Mouse (Mus musculus) neural tube, embryonic 11.5 days (tissue): ENCODE data around the gene Ogg1. TPM values are rescaled to one million over a fixed set of nuclear protein-coding genes. Genes with fewer than 3 reads are reported as not detected.

Experiments used
- ATAC-seq: fragments of 200-750 bp; cut with Nextera tagmentation; 2 replicates; pipeline ENCODE4 v1.8.0; 2017; ENCODE audit warnings: moderate number of reproducible peaks, mild to moderate bottlenecking, moderate TSS enrichment, moderate library complexity; ENCODE audit not compliant: insufficient read depth, low FRiP score, low TSS enrichment
- DNase-seq: peaks from one replicate; pipeline ENCODE4 v3.0.0-alpha.2; 2015; ENCODE audit warnings: low spot score
- H3K27ac ChIP-seq: fragments of 300-500 bp; sonication (generic); 2 replicates; pipeline ENCODE4 v1.5.1; 2014; ENCODE audit warnings: low read depth, mild to moderate bottlenecking, low read length
- H3K27me3 ChIP-seq: fragments of 300-500 bp; sonication (generic); 2 replicates; pipeline ENCODE4 v1.6.1; 2014; ENCODE audit warnings: mild to moderate bottlenecking, low read length, mixed read lengths; ENCODE audit not compliant: control insufficient read depth, insufficient read depth
- H3K36me3 ChIP-seq: fragments of 300-500 bp; sonication (generic); 2 replicates; pipeline ENCODE4 v1.6.1; 2014; ENCODE audit warnings: mild to moderate bottlenecking, low read length, moderate library complexity, mixed read lengths; ENCODE audit not compliant: control insufficient read depth, insufficient read depth
- H3K4me1 ChIP-seq: fragments of 300-500 bp; sonication (generic); 2 replicates; pipeline ENCODE4 v1.6.1; 2014; ENCODE audit warnings: low read length, mixed read lengths; ENCODE audit not compliant: control insufficient read depth, insufficient read depth
- H3K4me2 ChIP-seq: fragments of 300-500 bp; sonication (generic); 2 replicates; pipeline ENCODE4 v1.6.1; 2014; ENCODE audit warnings: low read depth, mild to moderate bottlenecking, moderate library complexity
- H3K4me3 ChIP-seq: fragments of 300-500 bp; sonication (generic); 2 replicates; pipeline ENCODE4 v1.5.1; 2014; ENCODE audit warnings: low read depth, low read length
- H3K9ac ChIP-seq: fragments of 300-500 bp; sonication (generic); 2 replicates; pipeline ENCODE4 v1.6.1; 2014; ENCODE audit warnings: mild to moderate bottlenecking, low read length
- H3K9me3 ChIP-seq: fragments of 300-500 bp; sonication (generic); 2 replicates; pipeline ENCODE4 v1.6.1; 2016; ENCODE audit warnings: low read length; ENCODE audit not compliant: control insufficient read depth
- WGBS: fragments of 180-500 bp; shearing (Covaris S2); extraction: QIAGEN DNeasy Blood & Tissue Kit; methylation state at CpG from one replicate; pipeline ENCODE4 v1.1.7; 2014; 5-methylcytosine and 5-hydroxymethylcytosine counted together
- polyA plus RNA-seq: library from polyadenylated mRNA; unstranded; fragments of >200 nt; fragmentation: Nextera tagmentation; extraction: Ambion mirVana; gene quantifications from 2 replicates; pipeline ENCODE4 v1.2.1, GENCODE M21; 2014

Gene Ogg1
- polyA plus RNA-seq, 1 experiment from 2014 or later = 13.1 TPM

DNA sequence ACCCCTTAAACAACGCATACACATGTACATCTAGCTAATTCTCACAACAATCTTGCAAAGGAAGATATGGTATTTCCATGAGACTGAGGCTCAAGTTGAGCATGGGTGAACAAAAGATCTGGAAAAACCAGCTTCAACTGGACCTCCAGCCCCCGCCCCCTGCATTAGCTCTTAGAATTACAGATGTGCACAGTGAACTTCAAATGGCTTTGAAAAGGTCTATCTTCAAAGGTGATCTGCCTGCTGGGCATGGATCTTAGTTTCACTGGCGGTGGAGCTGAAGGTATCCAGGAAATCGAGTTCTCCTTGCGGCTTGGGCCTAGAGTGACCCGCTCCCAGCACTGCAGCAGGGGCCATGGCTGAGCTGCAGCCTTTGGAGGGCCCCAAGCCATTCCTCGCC is 41.4 kb downstream of the Ogg1 start:
- ATAC-seq = no peak

DNA sequence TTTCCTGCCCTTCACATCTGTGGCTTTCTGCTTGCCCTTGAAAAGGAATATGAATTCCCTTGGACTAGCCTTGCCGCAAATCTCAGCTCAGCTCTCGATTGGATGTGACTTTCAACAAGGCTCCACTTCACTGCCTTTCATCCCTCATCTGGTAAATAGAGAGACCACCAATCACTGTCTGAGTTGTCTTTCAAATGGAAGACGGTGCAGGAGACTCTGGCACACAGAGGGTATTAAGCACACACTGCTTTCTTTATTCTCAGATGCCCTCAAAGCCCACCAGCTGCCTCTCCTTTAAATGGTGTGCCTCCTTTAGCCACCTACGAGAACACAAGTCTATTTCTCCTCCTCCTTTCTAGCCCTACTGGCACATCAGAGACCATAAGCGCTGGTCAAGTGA is 41.8 kb downstream of the Ogg1 start:
- Histone ChIP-seq H3K4me1 (no peaks in the 10 kb centered on the region), H3K9me3 (no peaks in the 10 kb centered on the region), H3K4me2 (no peak overlapping the region), H3K27me3 (no peaks in the 10 kb centered on the region), H3K27ac (no peak overlapping the region), H3K4me3 (no peak overlapping the region), H3K9ac (no peak overlapping the region), H3K36me3 (peaks cover 7% of the 10 kb centered on the region)
- DNase-seq (no peak), ATAC-seq (no peak)
- WGBS = 83% methylated on average over 5 of the region's 5 CpGs

More for the DNA sequence above, 41.4 kb downstream of the Ogg1 start:
- WGBS = 87% methylated on average over 7 of the region's 7 CpGs
- Histone ChIP-seq H3K9me3 (no peaks in the 10 kb centered on the region), H3K9ac (no peak overlapping the region), H3K27me3 (no peaks in the 10 kb centered on the region), H3K36me3 (peaks cover 5% of the 10 kb centered on the region), H3K4me3 (no peak overlapping the region), H3K4me1 (no peaks in the 10 kb centered on the region), H3K27ac (no peak overlapping the region), H3K4me2 (no peak overlapping the region)
- no peak for DNase-seq

DNA sequence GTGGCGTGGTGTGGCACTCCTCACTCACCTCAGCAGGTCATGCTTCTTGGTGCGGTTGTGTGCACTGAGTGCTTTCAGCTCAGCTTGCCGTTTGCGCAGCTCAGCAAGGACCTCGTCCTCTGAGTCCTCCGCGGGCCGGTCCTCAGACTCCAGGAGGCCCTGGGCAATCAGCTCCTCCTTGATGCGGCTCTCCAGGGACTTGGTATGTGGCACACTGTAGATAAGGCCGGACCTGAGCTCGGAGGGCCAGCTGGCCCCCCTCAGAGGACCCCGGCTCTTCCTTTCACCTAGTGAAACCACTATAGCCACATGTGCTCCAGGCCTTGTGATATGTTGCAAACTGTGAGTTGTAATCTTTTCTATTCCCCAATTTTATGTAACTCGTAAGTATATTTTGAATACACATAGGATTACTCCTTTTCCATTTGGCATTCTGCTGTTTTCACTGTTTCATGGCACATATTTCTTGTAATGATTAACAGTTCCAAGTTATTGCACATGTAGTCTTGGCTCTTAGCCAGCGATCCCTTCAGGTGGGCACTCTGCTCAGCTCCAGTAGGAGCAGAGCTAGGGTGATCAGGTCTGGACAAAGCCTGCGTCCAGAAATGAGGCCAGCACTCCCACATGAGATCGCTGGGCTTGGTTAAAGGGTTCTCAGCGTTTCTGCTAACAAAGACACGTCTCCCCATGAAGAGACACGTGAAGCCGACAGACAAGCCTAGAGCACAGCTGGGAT is 43.6 kb downstream of the Ogg1 start:
- no peak overlapping the region for H3K4me2 ChIP-seq
- WGBS = 96% methylated on average over 20 of the region's 20 CpGs
- no peaks in the 10 kb centered on the region for H3K4me1 ChIP-seq
- ATAC-seq = no peak
- no peak overlapping the region for H3K9ac ChIP-seq
- H3K4me3 ChIP-seq = no peak overlapping the region
- H3K27ac ChIP-seq = no peak overlapping the region
- H3K27me3 ChIP-seq = no peaks in the 10 kb centered on the region
- DNase-seq = no peak
- no peaks in the 10 kb centered on the region for H3K9me3 ChIP-seq
- peaks cover 10% of the 10 kb centered on the region for H3K36me3 ChIP-seq

DNA sequence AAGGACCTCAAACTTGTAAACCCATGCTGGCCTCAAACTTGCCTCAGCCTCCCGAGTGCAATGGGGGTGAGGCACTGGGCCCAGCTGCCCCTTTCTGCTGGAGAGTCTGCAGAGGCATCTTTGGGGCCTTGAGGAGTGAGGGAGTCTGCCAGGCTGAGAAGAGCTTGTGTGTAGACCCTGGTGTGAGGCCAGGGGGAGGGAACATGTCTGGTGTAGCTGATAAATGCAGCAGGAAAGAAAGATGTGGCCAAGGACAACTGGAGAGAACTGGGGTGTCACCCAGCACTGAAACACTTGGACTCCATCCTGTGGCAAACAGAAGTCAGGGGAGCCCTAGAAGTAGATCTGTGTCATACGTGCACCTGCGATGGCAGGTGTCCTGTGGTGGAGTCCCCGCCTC is 46.7 kb downstream of the Ogg1 start:
- Histone ChIP-seq H3K36me3 (peaks cover 11% of the 10 kb centered on the region), H3K27ac (no peak overlapping the region), H3K27me3 (no peaks in the 10 kb centered on the region), H3K4me3 (no peak overlapping the region), H3K9me3 (no peaks in the 10 kb centered on the region), H3K4me2 (no peak overlapping the region), H3K4me1 (peaks cover 3% of the 10 kb centered on the region; the same call in 1 of the 2 replicates), H3K9ac (no peak overlapping the region)
- whole genome bisulfite sequencing = 89% methylated on average over 4 of the region's 4 CpGs
- ATAC-seq (no peak), DNase-seq (no peak)

DNA sequence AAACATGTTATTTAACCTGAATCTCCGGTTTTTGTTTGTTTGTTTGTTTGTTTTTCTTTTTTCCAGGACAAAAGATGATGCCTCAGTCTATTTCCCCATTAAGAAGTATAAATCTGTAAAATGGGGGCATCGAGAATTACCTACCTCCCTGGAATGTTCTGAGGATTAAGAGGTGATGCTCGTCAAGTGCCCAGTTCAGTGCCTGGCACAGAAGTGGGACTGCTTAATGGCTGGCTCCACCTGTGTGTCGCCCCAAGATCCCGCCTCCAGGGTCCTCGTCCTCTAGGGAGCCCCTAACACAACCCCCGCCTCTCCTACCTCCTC is 50.4 kb downstream of the Ogg1 start:
- Histone ChIP-seq H3K9ac (peak overlapping the region; percentile 92), H3K27ac (peak overlapping the region; percentile 55), H3K36me3 (peaks cover 13% of the 10 kb centered on the region), H3K9me3 (no peaks in the 10 kb centered on the region), H3K4me2 (peak overlapping the region; percentile 94), H3K4me3 (peak overlapping the region; percentile 100), H3K4me1 (peaks cover 10% of the 10 kb centered on the region), H3K27me3 (no peaks in the 10 kb centered on the region)
- DNase-seq = no peak
- no peak for ATAC-seq
- WGBS = 7% methylated on average over 7 of the region's 7 CpGs

DNA sequence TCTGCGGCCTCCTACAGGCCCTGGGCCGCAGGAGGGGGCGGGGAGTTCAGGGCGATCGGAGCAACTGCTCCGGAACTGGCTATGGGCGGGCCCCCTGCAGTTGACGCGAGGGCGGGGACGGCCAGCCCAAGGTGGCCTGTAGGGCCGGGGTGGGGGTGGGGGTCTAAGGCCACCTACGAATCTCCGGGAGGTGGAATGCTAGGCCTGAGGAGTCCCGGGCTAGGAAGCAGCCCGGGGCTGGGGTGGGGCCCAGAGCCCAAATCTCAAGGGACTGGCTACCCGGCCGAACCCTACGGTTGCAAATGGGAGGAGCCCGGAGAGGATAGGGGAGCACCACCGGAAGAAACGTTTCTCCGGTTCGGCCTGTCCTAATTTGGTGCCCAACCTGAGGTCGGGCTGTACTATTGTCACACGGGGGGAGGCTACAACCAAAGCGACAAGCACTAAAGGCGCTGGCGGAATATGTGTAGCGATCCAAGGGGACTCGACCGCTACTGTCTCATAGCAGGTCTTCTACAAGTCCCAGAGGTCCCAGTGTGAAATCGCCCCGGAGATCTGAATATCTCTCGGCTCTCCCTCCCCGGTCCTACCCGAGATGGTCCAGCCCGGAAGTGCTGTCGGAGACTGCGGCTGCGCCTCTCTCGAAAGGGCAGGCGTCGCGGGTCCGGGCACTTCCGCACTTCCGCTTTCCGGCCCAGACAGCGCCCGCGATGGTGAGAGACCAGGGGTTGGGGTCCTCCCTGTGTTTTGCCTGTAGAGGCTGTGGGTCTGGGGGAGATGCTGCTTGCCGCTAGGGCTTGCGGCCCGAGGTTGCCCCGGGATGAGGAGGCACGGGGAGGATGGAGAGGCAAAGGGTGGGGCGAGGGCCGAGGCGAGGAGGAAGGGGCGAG is 51.0 kb downstream of the Ogg1 start, which contains the start of the genes Tada3 and Arpc4:
TSS of gene Tada3 (minus strand) at position 388 of the 890 bp plus-strand sequence.
TSS of gene Arpc4 (plus strand) at position 620 of the 890 bp plus-strand sequence.
- H3K36me3 ChIP-seq = peaks cover 13% of the 10 kb centered on the region
- peak; percentile 92 for ATAC-seq
- no peaks in the 10 kb centered on the region for H3K27me3 ChIP-seq
- peaks cover 10% of the 10 kb centered on the region for H3K4me1 ChIP-seq
- H3K9me3 ChIP-seq = no peaks in the 10 kb centered on the region
- peak within 1 kb of the TSS; percentile 55 for H3K27ac ChIP-seq
- WGBS = under 1% methylated on average over 58 of the region's 61 CpGs
- peak; percentile 94 for DNase-seq
- H3K4me3 ChIP-seq = peak within 1 kb of the TSS; percentile 100
- H3K4me2 ChIP-seq = peak within 1 kb of the TSS; percentile 94
- peak within 1 kb of the TSS; percentile 92 for H3K9ac ChIP-seq

DNA sequence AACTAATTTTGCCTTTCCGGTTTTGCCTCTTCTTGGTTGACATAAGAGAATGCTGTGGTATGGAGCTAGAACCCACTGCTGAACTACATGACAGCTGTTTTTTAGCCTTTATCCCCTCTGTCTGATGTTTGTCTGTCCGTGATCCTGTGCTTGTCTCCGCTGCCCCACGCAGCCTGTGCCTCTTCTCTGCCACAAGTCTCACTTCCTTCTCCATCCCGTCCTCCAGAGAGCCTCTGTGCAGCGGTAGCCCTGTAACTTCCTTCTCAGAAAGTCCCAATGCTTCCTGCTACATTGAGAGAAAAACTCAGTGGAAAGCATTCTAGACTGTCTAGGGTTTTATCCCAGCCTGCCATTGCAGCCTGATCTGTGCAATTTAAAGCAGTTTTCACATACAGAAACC is 52.5 kb downstream of the Ogg1 start:
- Histone ChIP-seq H3K4me2 (peak overlapping the region; percentile 94), H3K9me3 (no peaks in the 10 kb centered on the region), H3K27ac (no peak overlapping the region), H3K4me1 (peaks cover 10% of the 10 kb centered on the region), H3K4me3 (peak overlapping the region; percentile 100), H3K27me3 (no peaks in the 10 kb centered on the region), H3K9ac (no peak overlapping the region), H3K36me3 (peaks cover 17% of the 10 kb centered on the region)
- ATAC-seq (no peak), DNase-seq (no peak)
- 86% methylated on average over 6 of the region's 6 CpGs for WGBS

DNA sequence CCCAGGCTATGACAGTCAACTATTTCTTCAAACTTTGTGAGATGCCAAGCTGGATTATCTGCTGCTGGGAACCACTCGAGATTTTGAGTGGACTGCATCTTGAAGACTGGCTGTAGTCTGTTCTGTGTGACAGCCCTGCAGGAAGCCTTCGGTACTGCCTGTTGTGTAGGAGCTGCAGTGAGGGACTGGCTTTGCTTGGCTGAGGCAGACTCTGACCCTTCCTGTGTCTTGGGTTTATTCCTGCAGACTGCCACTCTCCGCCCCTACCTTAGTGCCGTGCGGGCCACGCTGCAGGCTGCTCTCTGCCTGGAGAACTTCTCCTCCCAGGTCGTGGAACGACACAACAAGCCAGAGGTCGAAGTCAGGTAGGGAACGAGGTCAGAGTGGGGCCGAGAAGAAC is 53.7 kb downstream of the Ogg1 start:
- no peak for ATAC-seq
- Histone ChIP-seq H3K4me2 (no peak overlapping the region), H3K36me3 (peaks cover 21% of the 10 kb centered on the region), H3K27me3 (no peaks in the 10 kb centered on the region), H3K27ac (no peak overlapping the region), H3K4me3 (no peak overlapping the region; the same call in 1 of the 2 replicates), H3K9me3 (no peaks in the 10 kb centered on the region), H3K9ac (no peak overlapping the region), H3K4me1 (peaks cover 10% of the 10 kb centered on the region)
- DNase-seq = no peak
- WGBS = 94% methylated on average over 11 of the region's 11 CpGs
